Mouse (Mus musculus) kidney, embryonic 14.5 days (tissue): ENCODE results near the gene Blvrb. TPM values are rescaled to one million over a fixed set of nuclear protein-coding genes. Genes with fewer than 3 reads are reported as not detected.
A peak's percentile ranks its signal among the peaks of the same experiment; 100 is the strongest.

Source experiments
- ATAC-seq: fragments of 200-750 bp; cut with Nextera tagmentation; 2 replicates; pipeline ENCODE4 v1.8.0; 2017; ENCODE audit warnings: moderate number of reproducible peaks, mild to moderate bottlenecking, moderate TSS enrichment, moderate library complexity; ENCODE audit not compliant: low FRiP score, low TSS enrichment
- H3K27ac ChIP-seq: fragments of 300-500 bp; sonication (generic); 2 replicates; pipeline ENCODE4 v1.5.1; 2014; ENCODE audit warnings: low read depth, mild to moderate bottlenecking, low read length, moderate library complexity, mixed read lengths
- H3K27me3 ChIP-seq: fragments of 300-500 bp; sonication (generic); 2 replicates; pipeline ENCODE4 v1.6.1; 2014; ENCODE audit warnings: mild to moderate bottlenecking, low read length; ENCODE audit not compliant: control insufficient read depth, insufficient read depth
- H3K36me3 ChIP-seq: fragments of 300-500 bp; sonication (generic); 2 replicates; pipeline ENCODE4 v1.6.1; 2014; ENCODE audit warnings: low read length, mixed read lengths; ENCODE audit not compliant: control insufficient read depth, insufficient read depth
- H3K4me1 ChIP-seq: fragments of 300-500 bp; sonication (generic); 2 replicates; pipeline ENCODE4 v1.6.1; 2014; ENCODE audit warnings: low read length, mixed read lengths; ENCODE audit not compliant: control insufficient read depth, insufficient read depth
- H3K4me2 ChIP-seq: fragments of 300-500 bp; sonication (generic); replicated peaks from 2 replicates; pipeline ENCODE4 v1.6.1; 2014; ENCODE audit warnings: low read depth, mild to moderate bottlenecking, low read length
- H3K4me3 ChIP-seq: fragments of 300-500 bp; sonication (generic); 2 replicates; pipeline ENCODE4 v1.5.1; 2014; ENCODE audit warnings: mild to moderate bottlenecking, low read length
- H3K9ac ChIP-seq: fragments of 300-500 bp; sonication (generic); 2 replicates; pipeline ENCODE4 v1.6.1; 2014; ENCODE audit warnings: low read depth, mild to moderate bottlenecking, low read length, moderate library complexity
- H3K9me3 ChIP-seq: fragments of 300-500 bp; sonication (generic); 2 replicates; pipeline ENCODE4 v1.6.1; 2016; ENCODE audit warnings: low read length; ENCODE audit not compliant: control insufficient read depth
- WGBS: fragments of 180-500 bp; shearing (Covaris S2); extraction: QIAGEN DNeasy Blood & Tissue Kit; methylation state at CpG from one replicate; pipeline ENCODE4 v1.1.7; 2014; 5-methylcytosine and 5-hydroxymethylcytosine counted together
- polyA plus RNA-seq: library from polyadenylated mRNA; unstranded; fragments of >200 nt; fragmentation: Nextera tagmentation; extraction: Ambion mirVana; gene quantifications from 2 replicates; pipeline ENCODE4 v1.2.1, GENCODE M21; 2014

Gene Blvrb
- polyA plus RNA-seq, 1 experiment from 2014 or later: 41.2 TPM

DNA sequence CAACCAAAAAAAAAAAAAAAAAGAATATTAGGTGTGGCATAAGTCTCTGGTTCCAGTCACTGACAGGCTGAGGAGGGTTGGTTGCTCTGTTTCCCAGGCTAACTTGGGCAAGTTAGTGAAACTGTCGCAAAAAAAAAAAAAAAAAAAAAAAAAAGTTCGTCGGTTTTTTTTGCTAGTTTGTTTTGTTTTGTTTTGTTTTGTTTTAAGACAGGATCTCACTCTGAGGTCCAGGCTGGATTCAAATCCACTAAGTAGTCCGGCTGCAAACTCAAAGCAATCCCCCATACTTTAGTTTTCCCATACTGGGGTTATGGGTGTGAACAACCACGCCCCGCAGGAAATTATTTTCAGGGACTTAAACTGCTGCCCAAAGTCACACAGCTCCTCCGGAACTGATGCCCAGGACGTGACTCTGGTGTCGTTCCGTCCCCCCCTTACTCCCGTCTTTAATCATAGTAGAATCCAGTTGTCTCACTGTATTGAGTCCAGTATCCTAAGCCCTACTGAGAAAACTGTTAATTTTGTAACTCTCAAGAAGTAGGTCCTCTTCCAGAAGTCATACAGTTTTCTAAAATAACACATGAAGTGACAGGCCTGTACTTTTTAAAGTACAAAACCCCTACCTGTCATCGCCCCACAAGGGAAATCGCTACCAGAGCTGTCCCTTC lies 38.5 kb downstream of the Blvrb start:
- Histone ChIP-seq H3K4me1 (peaks cover 18% of the 10 kb centered on the region; the same call in 1 of the 2 replicates), H3K27ac (peak overlapping the region; percentile 55; the same call in 1 of the 2 replicates), H3K36me3 (peaks cover 8% of the 10 kb centered on the region), H3K9me3 (no peaks in the 10 kb centered on the region), H3K4me2 (peak overlapping the region; percentile 72), H3K9ac (peak overlapping the region; percentile 44), H3K27me3 (no peaks in the 10 kb centered on the region), H3K4me3 (peak overlapping the region; percentile 76)
- WGBS: 3% methylated on average over 13 of the region's 13 CpGs
- no peak for ATAC-seq

DNA sequence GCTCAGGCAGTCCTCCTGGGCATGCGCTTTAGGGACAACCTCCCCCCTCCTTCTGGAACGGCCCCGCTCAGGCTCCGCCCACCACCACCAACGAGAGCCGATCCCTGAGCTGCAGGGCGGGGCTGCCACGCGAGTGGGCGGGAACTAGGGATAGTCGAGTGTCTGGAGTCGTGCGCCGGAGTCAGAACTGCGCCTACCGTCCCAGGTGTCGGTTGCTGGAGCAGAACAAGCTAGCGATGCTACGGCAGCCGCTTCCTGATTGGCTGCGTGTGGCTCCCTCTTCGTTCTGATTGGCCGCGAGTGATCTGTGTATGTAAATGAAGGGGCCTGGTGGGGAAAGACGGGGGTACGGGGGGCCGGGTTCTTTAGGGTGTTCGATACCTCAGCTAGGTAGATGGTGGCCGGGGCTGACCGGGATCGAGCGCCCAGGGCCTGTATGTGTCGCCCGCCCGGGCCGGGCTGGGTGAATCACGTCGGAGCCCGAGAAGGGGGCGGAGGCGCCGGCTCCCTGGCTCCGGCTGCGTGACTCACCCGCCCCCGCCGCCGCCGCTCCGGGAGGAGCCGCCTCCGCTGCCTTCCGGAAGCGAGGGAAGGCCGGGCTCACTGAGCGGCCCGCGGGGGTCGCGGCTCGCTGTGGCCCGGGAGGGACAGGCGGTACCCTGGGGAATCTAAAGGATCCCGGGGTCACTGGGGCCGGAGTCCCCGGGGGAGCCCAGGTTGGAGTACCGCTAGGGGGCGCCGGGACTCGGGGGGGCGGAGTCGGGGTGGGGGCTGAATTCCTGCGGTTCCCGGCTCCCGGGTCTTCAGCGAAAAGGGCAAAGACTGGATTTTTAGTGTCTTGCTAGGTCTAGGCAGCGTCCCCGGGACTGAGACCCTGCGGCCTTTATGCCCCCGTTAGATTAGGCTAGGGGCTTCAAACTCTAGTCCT lies 39.3 kb downstream of the Blvrb start, which contains the start of gene Sertad1:
Sertad1 (plus strand) TSS at position 141 of the 928 bp plus-strand sequence.
- Histone ChIP-seq H3K4me1 (peaks cover 19% of the 10 kb centered on the region; the same call in 1 of the 2 replicates), H3K27ac (peak within 1 kb of the TSS; percentile 98), H3K27me3 (no peaks in the 10 kb centered on the region), H3K9me3 (no peaks in the 10 kb centered on the region), H3K4me2 (peak within 1 kb of the TSS; percentile 72), H3K4me3 (peak within 1 kb of the TSS; percentile 76), H3K9ac (peak within 1 kb of the TSS; percentile 85), H3K36me3 (peaks cover 8% of the 10 kb centered on the region)
- WGBS: under 1% methylated on average over 72 of the region's 80 CpGs
- peak; percentile 93 for ATAC-seq

DNA sequence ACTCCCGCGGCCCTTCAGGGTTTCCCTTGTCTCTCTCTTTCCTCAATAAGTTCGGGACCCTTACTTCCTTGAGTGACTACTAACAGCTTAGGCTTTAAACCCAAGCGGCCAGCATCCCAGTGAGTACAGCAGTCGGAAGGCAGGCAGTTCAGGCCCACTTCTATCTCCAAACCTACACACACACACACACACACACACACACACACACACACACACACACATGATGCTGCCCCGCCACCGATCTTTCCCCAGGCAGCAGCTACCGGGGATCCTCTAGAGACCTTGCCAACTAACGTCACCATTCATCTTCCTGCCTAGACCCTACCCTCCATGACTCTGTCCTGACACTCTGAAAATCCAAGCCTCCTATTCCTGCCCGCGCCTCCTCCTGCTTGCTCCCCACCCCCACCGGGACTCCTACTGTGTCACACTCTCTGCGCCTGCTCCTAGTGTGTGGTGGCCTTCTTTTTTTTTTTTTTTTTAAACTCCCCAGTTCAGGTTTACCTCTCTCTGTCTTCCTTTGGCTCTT lies 40.0 kb downstream of the Blvrb start:
- Histone ChIP-seq H3K4me2 (peak overlapping the region; percentile 67), H3K9ac (peak overlapping the region; percentile 85), H3K36me3 (peaks cover 8% of the 10 kb centered on the region), H3K27me3 (no peaks in the 10 kb centered on the region), H3K4me3 (peak overlapping the region; percentile 76), H3K9me3 (no peaks in the 10 kb centered on the region), H3K4me1 (peaks cover 19% of the 10 kb centered on the region; the same call in 1 of the 2 replicates), H3K27ac (peak overlapping the region; percentile 98)
- ATAC-seq: no peak
- WGBS: 3% methylated on average over 13 of the region's 13 CpGs

DNA sequence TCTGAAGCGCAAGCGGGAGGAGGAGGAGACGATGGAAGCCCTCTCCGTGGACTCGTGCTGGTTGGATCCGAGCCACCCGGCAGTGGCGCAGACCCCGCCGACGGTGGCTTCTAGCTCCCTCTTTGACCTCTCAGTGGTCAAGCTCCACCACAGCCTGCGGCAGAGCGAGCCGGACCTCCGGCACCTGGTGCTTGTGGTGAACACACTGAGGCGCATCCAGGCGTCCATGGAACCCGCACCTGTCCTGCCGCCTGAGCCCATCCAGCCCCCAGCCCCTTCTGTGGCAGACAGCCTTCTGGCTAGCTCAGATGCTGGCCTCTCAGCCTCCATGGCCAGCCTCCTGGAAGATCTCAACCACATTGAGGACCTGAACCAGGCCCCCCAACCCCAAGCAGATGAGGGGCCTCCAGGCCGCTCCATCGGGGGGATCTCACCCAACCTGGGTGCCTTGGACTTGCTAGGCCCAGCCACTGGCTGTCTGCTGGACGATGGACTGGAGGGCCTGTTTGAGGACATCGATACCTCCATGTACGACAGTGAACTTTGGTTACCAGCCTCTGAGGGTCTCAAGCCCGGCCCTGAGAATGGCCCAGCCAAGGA lies 41.6 kb downstream of the Blvrb start:
- Histone ChIP-seq H3K4me1 (peaks cover 19% of the 10 kb centered on the region; the same call in 1 of the 2 replicates), H3K27me3 (no peaks in the 10 kb centered on the region), H3K4me2 (no peak overlapping the region), H3K27ac (peak overlapping the region; percentile 94; the same call in 1 of the 2 replicates), H3K36me3 (peaks cover 8% of the 10 kb centered on the region), H3K9me3 (no peaks in the 10 kb centered on the region), H3K4me3 (no peak overlapping the region), H3K9ac (no peak overlapping the region)
- no peak for ATAC-seq
- WGBS: 91% methylated on average over 24 of the region's 25 CpGs

DNA sequence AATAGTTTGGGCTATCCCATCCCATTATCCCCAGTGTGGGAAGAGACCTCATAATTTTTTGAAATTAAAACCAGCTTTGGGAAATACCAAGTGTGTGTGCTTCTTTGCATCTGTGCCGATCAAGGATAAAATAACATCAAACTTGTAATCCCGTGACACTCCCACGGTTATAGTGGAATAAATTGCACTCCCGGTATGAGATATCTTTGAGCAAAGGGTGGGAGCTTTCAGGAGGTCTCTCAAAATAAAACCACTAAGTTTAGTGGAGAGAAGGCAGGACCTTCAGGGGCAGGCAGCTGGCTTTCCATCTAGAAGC lies 42.4 kb downstream of the Blvrb start:
- peaks cover 8% of the 10 kb centered on the region for H3K36me3 ChIP-seq
- peak overlapping the region; percentile 60 for H3K4me2 ChIP-seq
- H3K4me3 ChIP-seq: peak overlapping the region; percentile 35
- no peaks in the 10 kb centered on the region for H3K9me3 ChIP-seq
- WGBS: 20% methylated on average over 4 of the region's 4 CpGs
- no peaks in the 10 kb centered on the region for H3K27me3 ChIP-seq
- no peak for ATAC-seq
- peaks cover 19% of the 10 kb centered on the region; the same call in 1 of the 2 replicates for H3K4me1 ChIP-seq
- peak overlapping the region; percentile 94 for H3K27ac ChIP-seq
- H3K9ac ChIP-seq: peak overlapping the region; percentile 55

DNA sequence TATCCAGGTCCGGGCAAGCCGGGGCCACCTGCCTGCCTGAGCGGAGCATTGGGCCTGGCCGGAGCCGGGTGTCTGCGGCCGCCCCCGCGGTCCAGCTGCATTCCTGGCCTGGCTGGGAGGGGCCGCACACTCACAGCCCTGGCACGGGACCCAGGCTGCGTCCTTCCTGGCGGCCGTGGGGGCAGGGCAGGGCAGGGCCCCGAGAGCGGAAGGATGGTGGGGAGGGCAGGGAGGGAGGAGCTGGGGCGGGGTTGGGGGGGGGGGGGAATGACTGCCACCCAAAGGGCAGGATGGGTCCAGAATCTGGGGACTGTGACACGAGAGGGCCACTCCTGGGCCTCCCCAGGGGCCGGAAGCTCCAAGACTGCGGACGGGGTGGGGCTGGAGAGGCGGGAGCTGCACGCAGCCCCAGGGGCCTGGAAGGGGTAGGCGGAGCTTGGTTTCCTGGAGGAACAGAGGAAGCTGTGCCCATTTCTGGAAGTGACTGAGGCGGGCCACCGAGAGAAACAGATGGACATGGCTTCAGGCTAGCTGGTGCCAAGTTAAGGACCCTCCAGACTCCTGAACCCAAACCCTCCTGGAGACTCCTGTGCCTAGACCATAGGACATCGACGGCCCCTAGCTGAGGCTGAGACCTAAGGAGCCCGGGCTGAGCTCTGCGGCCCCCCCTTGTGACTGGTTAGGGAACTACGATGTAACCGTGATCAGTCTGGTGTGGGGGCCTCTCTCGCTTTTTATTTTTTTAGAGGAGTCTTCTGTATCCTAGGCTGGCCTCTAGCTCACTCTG lies 43.0 kb downstream of the Blvrb start:
- WGBS: under 1% methylated on average over 32 of the region's 33 CpGs
- H3K9me3 ChIP-seq: no peaks in the 10 kb centered on the region

DNA sequence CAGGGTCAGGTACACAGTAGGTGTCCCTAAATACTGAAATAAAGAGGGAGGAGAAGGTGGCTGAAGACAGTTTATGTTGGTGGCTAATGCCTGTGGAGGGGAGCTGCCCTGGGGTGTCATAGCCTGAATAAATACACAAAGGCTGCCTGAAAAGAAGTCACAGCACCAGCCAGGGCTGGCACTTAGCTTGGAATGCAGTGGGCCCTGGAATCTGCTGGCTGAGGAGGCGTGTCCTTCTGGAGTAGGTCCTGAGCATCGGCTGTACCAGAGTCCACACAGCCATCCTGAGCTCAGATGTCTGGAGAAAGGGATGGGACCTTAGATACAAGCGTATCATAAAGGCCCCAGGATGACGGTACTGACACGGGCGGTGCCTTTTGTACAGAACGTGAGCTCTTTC lies 44.1 kb downstream of the Blvrb start:
- 83% methylated on average over 7 of the region's 7 CpGs for WGBS
- Histone ChIP-seq H3K27ac (no peak overlapping the region), H3K27me3 (no peaks in the 10 kb centered on the region), H3K36me3 (peaks cover 8% of the 10 kb centered on the region), H3K4me2 (no peak overlapping the region), H3K4me1 (peaks cover 19% of the 10 kb centered on the region; the same call in 1 of the 2 replicates), H3K4me3 (no peak overlapping the region), H3K9me3 (no peaks in the 10 kb centered on the region), H3K9ac (no peak overlapping the region)
- ATAC-seq: no peak

More for the DNA sequence above, 43.0 kb downstream of the Blvrb start:
- Histone ChIP-seq H3K9ac (peak overlapping the region; percentile 55), H3K27me3 (no peaks in the 10 kb centered on the region), H3K4me1 (peaks cover 19% of the 10 kb centered on the region; the same call in 1 of the 2 replicates), H3K27ac (peak overlapping the region; percentile 94), H3K4me2 (peak overlapping the region; percentile 60), H3K4me3 (peak overlapping the region; percentile 35), H3K36me3 (peaks cover 8% of the 10 kb centered on the region)
- ATAC-seq: peak; percentile 82

DNA sequence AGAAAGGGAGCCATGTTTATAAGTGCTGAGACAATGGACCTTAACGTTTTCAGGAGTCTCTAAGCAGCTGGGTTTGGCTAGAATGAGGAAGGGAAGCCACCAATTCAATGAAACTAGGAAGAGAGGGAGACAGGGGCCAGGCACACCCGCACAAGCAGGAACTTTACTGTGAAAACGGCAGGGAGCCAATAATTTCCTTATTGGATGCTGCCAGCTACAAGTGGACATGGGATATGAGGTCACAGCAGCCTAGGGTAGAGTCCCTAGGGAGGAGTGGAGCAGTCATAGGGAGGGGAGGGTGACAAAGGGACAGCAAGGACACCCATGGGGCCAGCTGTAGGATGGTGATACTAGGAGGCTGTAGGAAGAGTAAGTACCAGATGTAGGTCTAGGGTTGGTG lies 45.2 kb downstream of the Blvrb start:
- Histone ChIP-seq H3K4me1 (peaks cover 19% of the 10 kb centered on the region; the same call in 1 of the 2 replicates), H3K4me3 (no peak overlapping the region), H3K27me3 (no peaks in the 10 kb centered on the region), H3K9ac (no peak overlapping the region), H3K36me3 (peaks cover 8% of the 10 kb centered on the region), H3K4me2 (no peak overlapping the region), H3K9me3 (no peaks in the 10 kb centered on the region), H3K27ac (no peak overlapping the region)
- no peak for ATAC-seq
- WGBS: 81% methylated on average over 3 of the region's 3 CpGs
